Mouse (Mus musculus): ENCODE data around the gene Sp1. TPM values are rescaled to one million over a fixed set of nuclear protein-coding genes. Genes with fewer than 3 reads are reported as not detected.

Sp1 gene
- total RNA-seq (2015) (68.3 and 71.8 TPM in 2 replicates), total RNA-seq (2017) (64.1 and 72.2 TPM in 2 replicates)

DNA sequence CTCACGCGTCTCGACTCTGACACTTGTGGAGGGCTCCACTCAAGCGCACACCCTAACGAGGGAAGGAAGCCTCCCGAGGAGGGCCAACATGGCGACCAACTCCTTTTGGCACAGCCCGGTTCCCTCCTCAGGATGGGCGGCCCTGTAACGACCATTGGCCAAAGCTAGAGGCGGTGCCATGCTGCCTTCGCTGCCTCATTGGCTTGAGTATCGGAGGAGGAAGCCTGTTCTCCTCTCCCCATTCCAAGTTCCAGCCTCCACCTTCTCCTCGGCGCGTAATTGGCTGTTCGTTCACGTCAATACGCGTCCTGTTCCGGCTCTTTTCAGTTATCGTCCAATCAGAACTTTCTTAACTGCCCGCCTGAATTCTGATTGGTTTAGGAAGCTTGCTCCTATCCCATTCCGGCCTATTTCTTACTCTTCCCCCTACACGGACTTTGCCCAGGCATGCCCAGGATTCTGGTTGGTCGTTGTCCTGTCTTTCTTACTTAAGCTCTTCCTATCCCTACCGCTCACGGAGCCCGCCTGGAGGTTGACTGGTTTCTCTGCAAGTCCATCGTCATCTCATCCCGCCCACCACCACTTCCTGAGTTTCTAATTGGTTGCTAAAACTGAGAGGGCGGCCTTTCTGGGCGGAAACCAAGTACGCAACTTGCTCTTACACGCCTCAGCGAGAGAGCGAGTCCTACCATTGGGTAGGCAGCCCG is at the start of gene Sp1:
TSS of gene Sp1 (plus strand) at position 655 of the 707 bp plus-strand sequence.
- peak; percentile 76 for ATAC-seq (ENCODE audit: poor library complexity, severe bottlenecking)

DNA sequence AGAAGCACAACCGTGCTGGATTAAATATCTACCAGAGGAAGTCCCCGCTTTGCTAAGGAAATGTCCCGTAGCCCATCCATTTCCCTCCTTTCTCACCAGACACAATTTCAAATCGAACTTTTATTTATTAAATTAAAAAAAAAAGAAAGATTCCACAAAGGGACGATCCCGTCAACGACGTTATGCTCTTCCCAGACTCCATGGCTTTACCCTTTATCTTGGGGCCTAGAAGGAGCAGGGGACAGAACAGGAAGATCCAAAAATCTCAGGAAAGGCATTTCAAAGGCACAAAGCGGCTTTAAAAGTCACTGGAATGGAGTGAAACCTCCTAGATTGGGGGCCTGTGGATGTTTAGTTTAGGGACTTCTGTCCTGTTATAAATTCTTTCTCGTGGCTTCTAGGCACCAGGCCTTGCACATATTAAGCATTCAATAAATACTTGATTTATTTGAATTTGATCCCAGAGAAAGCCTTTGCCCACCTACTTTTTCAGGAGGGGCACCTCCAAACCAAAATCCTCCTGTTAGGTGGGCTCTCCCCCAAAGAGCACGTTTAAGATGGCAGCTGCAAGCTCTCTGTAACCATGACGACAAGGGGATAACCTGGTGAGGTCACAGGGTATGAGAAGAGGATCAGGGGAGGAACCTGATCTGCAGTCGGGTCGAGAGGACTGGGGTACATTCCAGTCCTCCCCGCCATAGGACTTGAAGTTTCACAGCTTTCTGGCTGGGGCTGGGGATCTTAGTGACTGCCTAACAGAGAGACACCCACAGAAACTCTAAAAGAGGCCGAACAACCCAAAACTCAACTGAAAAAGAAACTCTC is 49.2 kb upstream of the Sp1 start:
- no peak for ATAC-seq (ENCODE audit: poor library complexity, severe bottlenecking)

DNA sequence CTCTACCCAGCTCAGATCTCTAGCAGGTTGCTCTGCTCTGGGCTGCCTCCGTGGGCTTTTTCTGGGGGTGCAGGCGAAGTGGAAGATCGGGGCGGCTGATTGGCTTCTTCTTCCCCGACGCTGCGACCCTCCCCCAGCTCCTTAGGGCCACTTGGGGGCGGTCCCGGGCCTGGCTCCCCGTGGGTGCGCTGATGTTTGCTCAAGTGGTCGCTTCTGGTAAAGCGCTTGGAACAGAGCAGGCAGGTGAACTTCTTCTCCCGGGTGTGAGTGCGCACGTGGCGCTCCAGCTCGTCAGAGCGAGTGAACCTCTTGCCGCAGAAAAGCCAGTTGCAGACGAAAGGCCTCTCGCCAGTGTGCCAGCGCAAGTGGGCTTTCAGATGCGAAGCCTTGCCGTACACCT is 47.8 kb upstream of the Sp1 start:
- ATAC-seq (ENCODE audit: poor library complexity, severe bottlenecking), result 0 out of 2 replicates have a peak, but pooled peaks have one; percentile 7

DNA sequence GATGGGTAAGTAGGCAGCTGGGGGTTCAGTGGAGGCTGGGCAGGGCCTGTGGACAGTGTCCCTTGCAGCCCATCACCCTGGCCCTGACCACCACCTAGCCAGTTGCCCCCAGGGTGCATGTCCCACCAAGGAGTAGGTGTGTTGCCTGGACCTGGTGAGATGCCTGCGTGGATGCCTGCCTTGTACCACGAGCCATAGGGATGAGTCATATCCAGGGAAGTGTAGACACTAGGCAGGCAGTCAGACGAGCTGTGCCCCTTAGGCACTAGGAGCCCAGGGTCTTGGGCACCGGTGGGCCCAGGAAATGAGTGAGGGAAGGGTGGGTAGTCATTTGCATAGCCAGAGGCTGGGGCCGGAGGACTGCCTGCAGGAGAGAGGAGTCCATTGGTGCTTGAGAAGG is 47.1 kb upstream of the Sp1 start:
- no peak for ATAC-seq (ENCODE audit: poor library complexity, severe bottlenecking)

DNA sequence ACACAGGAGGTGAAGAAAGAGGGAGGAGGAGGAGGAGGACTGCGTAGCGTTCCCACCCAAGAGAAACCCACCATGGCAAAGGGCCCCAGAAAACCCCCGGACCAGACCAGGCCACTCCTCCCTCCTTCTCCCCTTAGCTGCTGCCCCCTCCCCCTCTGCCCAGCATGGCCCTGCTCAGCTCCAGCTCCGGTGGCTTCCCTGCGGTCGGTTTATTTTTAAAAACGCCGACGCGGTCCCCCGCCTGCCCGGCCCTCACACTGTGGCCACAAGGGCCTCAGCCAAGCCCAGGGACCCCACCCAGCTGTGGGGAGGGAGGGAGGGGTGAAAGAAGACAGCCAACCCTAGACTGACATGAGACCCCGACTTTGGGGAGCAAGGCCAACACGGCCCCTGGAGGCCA is 43.3 kb upstream of the Sp1 start:
- peak; percentile 38; the same call in 1 of the 2 replicates for ATAC-seq (ENCODE audit: poor library complexity, severe bottlenecking)

DNA sequence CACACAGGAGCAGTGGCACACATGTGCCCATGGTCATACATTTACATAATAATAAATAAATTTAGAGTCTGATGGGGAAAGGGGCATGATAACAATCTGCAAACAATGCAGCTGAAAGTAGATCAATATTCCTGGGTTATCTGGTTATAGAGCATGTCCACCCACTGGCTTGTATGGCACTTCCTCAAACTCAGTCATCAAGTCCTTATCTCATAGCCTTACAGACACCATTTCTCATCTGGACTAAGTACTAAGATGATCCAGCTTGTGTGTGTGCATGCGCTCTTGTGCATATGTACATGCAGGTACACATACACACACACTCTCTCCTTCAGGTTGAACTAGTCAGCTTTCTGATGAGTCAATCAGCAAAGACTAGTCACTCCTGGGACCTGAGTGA is 41.3 kb upstream of the Sp1 start:
- ATAC-seq (ENCODE audit: poor library complexity, severe bottlenecking), result no peak

DNA sequence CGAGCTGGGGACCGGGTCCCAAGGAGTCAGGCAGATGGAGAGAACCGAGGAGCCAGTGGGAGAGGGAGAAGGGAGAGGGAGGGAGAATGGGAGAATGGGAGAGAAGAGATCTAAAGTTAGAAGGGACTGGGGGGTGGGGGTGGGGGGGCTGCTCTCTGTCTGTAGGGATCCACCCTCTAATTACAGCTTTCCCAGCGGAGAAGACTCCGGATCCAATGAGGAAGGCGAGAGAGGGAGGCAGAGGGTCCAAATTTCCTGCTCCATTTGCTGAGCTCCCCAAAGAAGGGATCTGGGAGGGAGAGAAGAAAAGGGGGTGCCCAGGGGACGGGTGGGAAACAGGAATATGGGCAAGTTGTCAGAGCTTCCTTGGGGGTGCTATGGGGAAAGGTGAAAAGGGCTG is 39.7 kb upstream of the Sp1 start:
- ATAC-seq (ENCODE audit: poor library complexity, severe bottlenecking), result no peak

DNA sequence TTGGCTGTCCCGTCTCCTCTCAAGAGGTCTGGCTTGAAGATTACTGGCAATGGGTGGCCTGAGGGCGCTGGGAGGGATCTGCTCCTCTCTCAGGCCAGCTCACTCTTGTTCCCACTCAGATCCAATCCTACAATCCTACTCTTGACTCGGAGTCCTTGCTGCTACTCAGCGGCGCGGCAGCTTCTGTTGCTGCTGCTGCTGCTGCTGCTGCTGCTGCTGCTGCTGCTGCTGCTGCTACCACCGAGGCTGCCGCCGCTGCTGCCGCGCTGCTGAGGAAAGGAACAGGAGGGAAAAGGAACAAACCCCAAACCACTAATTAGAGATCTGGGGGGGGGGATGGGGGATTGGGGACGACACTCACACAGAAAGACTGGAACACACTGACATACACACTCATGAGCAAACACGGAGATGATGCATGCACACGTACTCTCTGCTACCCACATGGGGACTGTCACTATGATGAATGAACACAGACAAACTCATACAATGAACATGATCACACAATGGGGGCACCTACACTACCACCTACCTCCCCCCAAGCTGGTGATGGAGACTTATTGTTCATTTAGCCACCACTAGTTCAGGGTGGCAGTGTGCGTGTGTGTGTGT is 39.1 kb upstream of the Sp1 start, which contains the start of gene Sp7:
TSS of gene Sp7 (minus strand) at position 450 of the 612 bp plus-strand sequence.
- no peak for ATAC-seq (ENCODE audit: poor library complexity, severe bottlenecking)

DNA sequence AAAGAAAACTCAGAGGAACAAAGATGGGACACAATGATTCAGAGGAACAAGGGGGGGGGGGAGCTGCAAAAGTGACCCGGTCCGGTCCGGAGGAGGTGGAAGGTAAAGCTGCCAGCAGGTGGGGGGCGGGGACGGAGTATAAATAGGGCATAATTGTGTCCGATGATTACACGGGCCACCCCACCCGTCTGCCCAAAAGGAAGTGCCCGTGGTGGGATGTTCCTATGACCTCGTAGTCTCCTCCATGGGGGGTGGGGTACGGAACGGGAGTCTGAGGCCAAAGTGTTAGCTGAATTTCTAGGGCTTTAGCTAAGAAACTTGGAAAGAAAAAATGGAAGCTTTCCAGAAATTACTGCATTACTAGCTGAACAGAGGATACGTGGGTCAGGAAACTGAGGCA is 36.0 kb upstream of the Sp1 start:
- ATAC-seq (ENCODE audit: poor library complexity, severe bottlenecking), result no peak

DNA sequence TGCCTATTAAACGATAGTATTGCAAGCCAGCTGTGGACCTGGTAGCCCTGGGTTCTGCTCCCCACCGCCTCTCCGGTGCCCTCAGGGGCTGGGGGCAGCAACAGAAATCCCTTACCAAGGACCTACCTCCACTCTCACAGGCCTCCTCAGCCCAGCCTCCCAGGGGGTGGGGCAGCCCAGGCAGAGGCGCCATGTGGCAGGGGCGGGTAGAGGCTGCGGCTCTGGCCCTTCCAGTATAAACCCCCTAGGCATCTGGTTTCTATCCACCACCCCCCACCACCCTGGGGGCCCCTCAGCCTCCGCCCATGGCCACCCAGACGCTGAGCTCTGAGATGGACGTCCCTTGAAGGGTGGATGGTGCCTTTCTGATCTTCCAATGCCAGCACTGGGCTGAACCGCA is 35.2 kb upstream of the Sp1 start:
- ATAC-seq (ENCODE audit: poor library complexity, severe bottlenecking), result no peak

DNA sequence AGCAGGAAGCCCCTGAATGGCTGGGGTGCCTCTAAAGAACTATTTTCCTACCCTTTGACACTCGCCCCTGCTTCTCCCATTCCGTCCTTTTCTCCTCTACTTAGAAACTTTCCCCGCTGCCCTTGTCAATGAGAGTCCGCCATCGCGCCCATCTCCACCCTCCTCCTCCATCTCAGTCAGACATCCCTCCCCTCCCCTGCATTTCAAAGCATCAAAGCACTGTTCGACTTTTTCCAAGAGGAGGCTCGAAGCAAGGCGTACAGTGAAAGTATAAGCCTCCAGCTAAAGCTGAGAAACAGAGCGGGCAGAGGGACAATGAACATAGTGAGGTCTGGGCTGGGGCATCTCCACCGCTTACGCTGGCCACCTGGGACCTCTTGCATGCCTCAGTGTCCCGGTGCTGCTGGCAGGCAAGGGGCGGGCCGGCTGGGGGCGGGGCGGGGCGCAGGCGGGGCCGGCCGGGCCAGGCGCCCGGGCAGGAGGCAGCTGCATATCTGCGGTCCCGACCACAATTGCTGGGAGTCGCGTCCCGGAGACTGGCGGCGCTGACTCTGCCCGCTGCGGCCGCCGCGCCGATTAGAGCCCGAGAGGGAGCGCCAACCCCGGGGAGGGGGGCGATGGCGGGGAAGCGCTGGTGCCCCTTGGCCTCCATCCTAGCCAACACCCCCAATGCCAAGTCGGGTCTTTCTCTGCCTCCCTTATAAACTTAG is 29.3 kb upstream of the Sp1 start:
- ATAC-seq (ENCODE audit: poor library complexity, severe bottlenecking), result peak; percentile 70

DNA sequence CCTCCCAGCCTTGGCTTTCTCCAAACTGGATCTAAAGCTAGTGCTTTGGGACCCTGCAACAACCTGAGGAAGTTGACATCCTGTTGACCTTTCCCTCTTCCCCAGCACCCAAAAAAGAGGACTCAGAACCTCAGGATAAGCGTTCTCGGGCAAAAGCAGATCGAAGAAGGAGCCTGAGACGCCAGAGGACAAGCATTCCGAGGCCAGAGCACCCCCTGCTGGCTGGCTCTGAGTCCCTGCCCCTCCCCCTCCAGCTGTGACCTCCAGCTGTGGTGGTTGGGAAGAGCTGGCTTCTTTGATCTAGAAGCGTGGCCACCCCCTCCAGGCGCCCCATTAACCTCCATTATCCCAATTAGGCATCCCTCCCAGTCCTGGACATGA is 28.8 kb upstream of the Sp1 start:
- ATAC-seq (ENCODE audit: poor library complexity, severe bottlenecking), result peak; percentile 85

DNA sequence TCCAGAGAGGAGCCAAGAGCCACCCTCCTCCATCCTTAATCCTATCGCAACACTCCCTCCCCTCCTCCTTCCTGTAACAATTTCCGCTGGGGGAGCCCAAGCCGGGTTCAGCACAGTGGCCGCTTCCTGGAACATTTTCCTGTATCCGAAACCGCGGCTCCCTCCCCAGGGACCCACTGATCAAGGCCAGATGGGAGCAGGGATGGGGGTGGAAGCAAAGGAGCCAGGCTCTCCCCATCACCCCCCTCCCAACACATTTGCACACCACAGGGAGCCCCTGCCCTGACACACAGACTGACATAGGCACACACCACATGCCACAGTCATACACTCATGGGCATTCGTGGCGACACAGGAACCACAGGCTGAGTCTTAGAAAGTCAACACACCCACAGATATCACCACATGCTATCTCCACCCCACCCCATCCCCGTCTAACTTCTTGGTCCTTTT is 28.1 kb upstream of the Sp1 start:
- 0 out of 2 replicates have a peak, but pooled peaks have one; percentile 27 for ATAC-seq (ENCODE audit: poor library complexity, severe bottlenecking)

DNA sequence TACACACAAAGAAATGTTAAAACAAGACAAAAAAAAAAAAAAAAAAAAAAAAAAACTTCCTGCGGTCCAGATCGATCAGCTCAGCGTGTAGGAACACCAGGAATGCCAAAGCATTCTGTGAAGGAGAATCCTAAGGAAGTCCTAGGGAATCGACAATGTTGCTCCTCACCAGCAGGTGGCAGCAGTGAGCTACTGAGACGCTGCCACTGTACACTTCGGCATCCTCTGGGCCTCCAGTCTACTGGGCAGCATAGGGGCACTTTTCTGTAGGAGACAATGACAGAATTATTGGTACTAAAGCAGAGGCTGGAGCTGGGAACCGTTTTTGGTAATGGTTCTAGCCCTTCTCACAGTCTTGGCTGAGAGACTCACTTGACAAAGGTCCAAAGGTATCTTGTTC is 24.4 kb upstream of the Sp1 start:
- ATAC-seq (ENCODE audit: poor library complexity, severe bottlenecking), result peak; percentile 83

DNA sequence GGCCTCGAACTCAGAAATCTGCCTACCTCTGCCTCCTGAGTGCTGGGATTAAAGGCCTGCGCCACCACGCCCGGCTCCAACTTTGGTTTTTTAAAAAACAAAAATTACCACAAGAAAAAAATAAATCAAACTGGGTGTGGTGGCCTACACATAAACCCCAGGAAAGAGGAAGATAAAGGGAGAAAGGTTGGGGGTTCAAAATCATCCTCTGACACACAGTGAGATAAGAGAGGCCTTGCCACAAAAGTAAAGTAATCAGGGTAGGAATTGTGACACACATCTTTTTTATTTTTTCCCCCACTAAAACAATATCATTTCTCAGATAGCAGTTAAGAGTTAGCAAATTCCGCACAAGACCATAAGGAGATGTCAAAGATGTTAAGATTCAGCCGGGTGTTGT is 22.3 kb upstream of the Sp1 start:
- ATAC-seq (ENCODE audit: poor library complexity, severe bottlenecking), result no peak

DNA sequence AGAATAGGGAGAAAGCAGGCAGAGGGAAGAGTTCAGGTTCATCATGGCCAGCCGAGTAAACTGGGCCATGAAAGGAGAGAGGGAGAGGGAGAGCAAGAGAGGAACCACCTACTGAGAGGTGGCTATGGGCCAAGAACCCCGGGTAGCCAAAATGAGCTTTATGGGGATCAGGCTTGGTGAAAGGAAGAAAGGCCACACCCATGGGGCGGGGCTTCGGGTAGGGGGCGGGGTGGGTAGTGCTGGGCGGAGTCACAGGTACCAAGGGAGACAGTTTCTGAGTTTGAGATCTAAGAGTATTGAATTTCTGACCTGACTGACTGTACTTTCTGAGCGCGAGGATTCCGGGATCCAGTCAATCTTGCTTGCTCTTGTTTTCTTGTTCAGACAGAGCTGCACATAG is 19.3 kb upstream of the Sp1 start:
- ATAC-seq (ENCODE audit: poor library complexity, severe bottlenecking), result no peak

DNA sequence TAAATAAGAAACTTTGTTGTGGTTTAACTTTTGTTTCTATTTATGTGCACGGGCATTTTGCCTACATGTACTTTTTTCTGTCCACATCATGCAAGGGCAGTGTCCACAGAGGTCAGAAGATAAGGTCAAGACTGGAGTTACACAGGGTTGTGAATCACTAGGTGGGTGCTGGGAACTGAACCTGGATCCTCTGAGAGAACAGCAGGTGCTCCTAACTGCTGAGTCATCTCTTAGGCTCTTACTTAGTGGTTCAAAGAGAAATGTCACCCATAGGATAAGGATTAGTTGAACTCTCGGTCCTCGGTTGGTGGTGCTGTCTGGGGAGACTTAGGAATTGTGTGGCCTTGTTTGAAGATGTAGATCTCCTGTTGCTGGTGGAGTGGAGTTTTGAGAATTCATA is 17.0 kb upstream of the Sp1 start:
- ATAC-seq (ENCODE audit: poor library complexity, severe bottlenecking), result no peak

DNA sequence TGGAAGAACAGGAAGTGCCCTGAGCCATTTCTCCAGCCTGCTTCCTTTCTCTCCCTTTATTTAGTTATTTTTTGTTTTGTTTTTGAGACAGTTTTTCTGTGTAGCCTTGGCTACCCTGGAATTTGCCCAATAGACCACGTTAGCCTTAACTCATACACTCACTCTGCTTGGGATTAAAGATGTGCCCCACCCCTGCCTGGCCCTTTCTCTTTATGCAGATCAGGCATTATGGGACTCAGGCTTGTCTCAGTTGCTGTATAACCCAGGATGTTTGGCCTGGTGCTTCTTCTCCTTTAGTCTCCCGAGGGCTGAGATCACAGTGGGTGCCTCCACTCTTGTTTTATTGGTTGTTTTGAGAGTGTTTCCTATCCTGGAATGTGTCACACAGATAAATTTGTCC is 13.4 kb upstream of the Sp1 start:
- no peak for ATAC-seq (ENCODE audit: poor library complexity, severe bottlenecking)

DNA sequence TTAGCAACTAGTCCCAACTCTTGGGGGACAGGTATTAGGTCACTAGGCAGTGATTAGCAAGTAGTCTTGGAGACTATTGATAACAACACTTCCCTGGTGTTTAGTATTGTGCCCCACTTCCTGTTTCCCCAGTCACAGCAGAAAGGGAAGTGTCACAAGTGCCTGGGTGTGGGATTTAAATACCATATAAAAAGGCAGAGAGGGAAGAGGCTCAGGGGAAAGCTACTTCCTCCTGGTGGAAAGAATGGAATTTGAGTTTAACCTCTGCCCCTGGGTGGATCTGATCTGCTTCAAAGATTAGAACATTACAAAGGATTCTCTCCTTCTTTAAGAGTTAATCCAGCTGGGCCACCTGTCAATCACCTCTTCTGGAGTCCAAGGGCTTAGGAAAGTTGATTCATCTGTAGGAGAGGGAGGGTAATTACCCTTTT is 12.3 kb upstream of the Sp1 start:
- peak; percentile 99 for ATAC-seq (ENCODE audit: poor library complexity, severe bottlenecking)

DNA sequence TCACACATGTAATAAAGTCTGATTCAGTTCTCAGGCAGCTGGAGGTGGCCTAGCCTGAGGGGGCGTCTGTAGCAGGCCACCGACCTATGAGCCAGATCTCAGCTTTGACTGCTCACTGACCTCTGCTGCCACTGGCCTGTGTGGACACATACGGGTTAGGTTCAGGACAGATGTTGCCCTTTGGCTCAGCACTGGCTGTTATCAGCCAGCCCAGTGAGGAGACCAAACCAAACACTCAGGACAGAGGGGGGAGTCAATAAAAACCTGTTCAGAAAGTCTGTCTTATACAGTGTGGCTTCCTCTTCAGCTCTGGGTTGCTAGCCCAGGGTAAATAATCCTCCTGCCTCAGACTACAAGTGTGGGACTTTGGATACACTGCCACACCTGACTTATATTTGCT is 10.9 kb upstream of the Sp1 start:
- ATAC-seq (ENCODE audit: poor library complexity, severe bottlenecking), result no peak

DNA sequence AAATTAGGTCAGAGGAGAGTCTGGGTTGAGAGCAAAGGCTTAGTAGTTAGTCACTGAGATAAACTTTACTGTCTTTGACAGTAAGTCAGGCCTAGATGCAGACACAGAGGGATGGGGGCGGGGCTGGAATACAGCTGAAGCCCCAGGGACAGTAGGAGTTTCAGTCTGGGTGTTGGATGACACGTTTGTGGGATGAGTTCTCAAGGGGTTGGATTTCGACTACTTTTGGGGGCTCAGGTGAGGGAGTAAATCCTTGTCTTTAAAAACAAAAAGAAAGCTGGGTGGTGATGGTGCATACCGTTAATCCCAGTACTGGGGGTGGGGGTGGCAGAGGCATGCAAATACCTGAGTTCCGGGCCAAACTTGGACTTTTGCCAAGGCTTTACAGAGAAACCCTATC is 7.3 kb upstream of the Sp1 start:
- no peak for ATAC-seq (ENCODE audit: poor library complexity, severe bottlenecking)
